Mouse (Mus musculus): ENCODE measurements around the gene Mrnip.

Mrnip gene

GRCm38 (mm10) chr11:50227226-50227625 is 53.0 kb downstream of the Mrnip start:
- DNase-seq = no peak

GRCm38 (mm10) chr11:50227736-50228135 is 53.5 kb downstream of the Mrnip start:
- DNase-seq = peak; percentile 65 to 68

GRCm38 (mm10) chr11:50228772-50229171 is 54.5 kb downstream of the Mrnip start:
- peak; percentile 83 to 86 for DNase-seq

- DNase-seq = peak; percentile 96 to 97
These were observed 55.1 kb downstream of the Mrnip start for GRCm38 (mm10) chr11:50229252-50229910.

- peak; percentile 56 to 62 for DNase-seq
These were observed 56.4 kb downstream of the Mrnip start for GRCm38 (mm10) chr11:50230481-50231304.

- peak; percentile 77 to 86 for DNase-seq
These were observed 57.2 kb downstream of the Mrnip start for GRCm38 (mm10) chr11:50231411-50231810.

- DNase-seq = peak in 1 of 2 experiments; percentile 12
These were observed 58.8 kb downstream of the Mrnip start for GRCm38 (mm10) chr11:50233022-50233421.

GRCm38 (mm10) chr11:50233993-50234392 is 59.7 kb downstream of the Mrnip start:
- DNase-seq = peak in 1 of 2 experiments; percentile 25

GRCm38 (mm10) chr11:50234606-50235005 is 60.4 kb downstream of the Mrnip start:
- peak in 1 of 2 experiments; percentile 6 for DNase-seq

- peak; percentile 87 to 90 for DNase-seq
These were observed 62.3 kb downstream of the Mrnip start for GRCm38 (mm10) chr11:50236540-50236936.

GRCm38 (mm10) chr11:50236937-50237835 is 62.9 kb downstream of the Mrnip start:
- DNase-seq = no peak

- DNase-seq = no peak
These were observed 64.1 kb downstream of the Mrnip start, which contains the start of gene Ltc4s for GRCm38 (mm10) chr11:50238324-50238723. Gene Ltc4s (minus strand): TSS chr11:50238616.

- no peak for DNase-seq
These were observed 64.9 kb downstream of the Mrnip start for GRCm38 (mm10) chr11:50238821-50239791.

GRCm38 (mm10) chr11:50240235-50240911 is 66.1 kb downstream of the Mrnip start:
- DNase-seq = no peak

- DNase-seq = no peak
These were observed 69.7 kb downstream of the Mrnip start for GRCm38 (mm10) chr11:50243926-50244325.

- DNase-seq = no peak
These were observed 71.0 kb downstream of the Mrnip start for GRCm38 (mm10) chr11:50245269-50245668.

GRCm38 (mm10) chr11:50248473-50249171 is 74.4 kb downstream of the Mrnip start:
- DNase-seq = no peak
